Mouse (Mus musculus): ENCODE measurements around the gene Vmn1r79. TPM values are rescaled to one million over a fixed set of nuclear protein-coding genes. Genes with fewer than 3 reads are reported as not detected.
"Not testable (repeated sequence)": the region's sequence is repeated elsewhere in the genome, so short reads cannot be mapped to it uniquely, and the experiment has no call there.

The Vmn1r79 gene
- not detected in 2 replicates for polyA plus RNA-seq (2014; fragmentation: Nextera tagmentation; extraction: Ambion mirVana)

- not testable (repeated sequence) for ATAC-seq (replicated peaks; ENCODE audit: low FRiP score); H3K36me3 ChIP-seq (ENCODE audit: control insufficient read depth, insufficient read depth, low read length); H3K4me2 ChIP-seq (ENCODE audit: low read depth, low read length, severe bottlenecking); H3K27me3 ChIP-seq (ENCODE audit: control insufficient read depth, insufficient read depth, low read length); H3K9me3 ChIP-seq (ENCODE audit: control insufficient read depth, low read length); H3K9ac ChIP-seq (ENCODE audit: low read length); H3K4me1 ChIP-seq (replicated peaks; ENCODE audit: control insufficient read depth, insufficient read depth, low read length); H3K4me3 ChIP-seq (ENCODE audit: low read depth, low read length); H3K27ac ChIP-seq (ENCODE audit: low read depth, low read length); DNase-seq (ENCODE audit: low spot score)
Measured at GRCm38 (mm10) chr7:12170979-12171378, at the start of gene Vmn1r79. Vmn1r79 (plus strand) TSS chr7:12171279.

GRCm38 (mm10) chr7:12149957-12150356, 21.1 kb upstream of the Vmn1r79 start, which contains the start of gene Vmn1r78:
Vmn1r78 (plus strand) TSS chr7:12150257.
- Histone ChIP-seq H3K27ac (ENCODE audit: low read depth, low read length) (no peak within 1 kb of the TSS), H3K4me3 (ENCODE audit: low read depth, low read length) (no peak within 1 kb of the TSS), H3K27me3 (ENCODE audit: control insufficient read depth, insufficient read depth, low read length) (no peaks in the 10 kb centered on the region), H3K9me3 (ENCODE audit: control insufficient read depth, low read length) (no peaks in the 10 kb centered on the region; the same call in 1 of the 2 replicates), H3K36me3 (ENCODE audit: control insufficient read depth, insufficient read depth, low read length) (no peaks in the 10 kb centered on the region), H3K9ac (ENCODE audit: low read length) (no peak within 1 kb of the TSS), H3K4me1 (replicated peaks; ENCODE audit: control insufficient read depth, insufficient read depth, low read length) (no peaks in the 10 kb centered on the region), H3K4me2 (ENCODE audit: low read depth, low read length, severe bottlenecking) (no peak within 1 kb of the TSS)
- 72% methylated on average over 2 of the region's 2 CpGs for WGBS
- no peak for ATAC-seq (replicated peaks; ENCODE audit: low FRiP score)
- DNase-seq (ENCODE audit: low spot score) = no peak

- H3K27me3 ChIP-seq (ENCODE audit: control insufficient read depth, insufficient read depth, low read length); H3K36me3 ChIP-seq (ENCODE audit: control insufficient read depth, insufficient read depth, low read length); H3K4me3 ChIP-seq (ENCODE audit: low read depth, low read length); H3K27ac ChIP-seq (ENCODE audit: low read depth, low read length); H3K9me3 ChIP-seq (ENCODE audit: control insufficient read depth, low read length); H3K9ac ChIP-seq (ENCODE audit: low read length); ATAC-seq (replicated peaks; ENCODE audit: low FRiP score); H3K4me2 ChIP-seq (ENCODE audit: low read depth, low read length, severe bottlenecking); H3K4me1 ChIP-seq (replicated peaks; ENCODE audit: control insufficient read depth, insufficient read depth, low read length); DNase-seq (ENCODE audit: low spot score): not testable (repeated sequence)
- 75% methylated on average over 1 of the region's 1 CpGs for WGBS
Measured at GRCm38 (mm10) chr7:12156463-12156862, 14.6 kb upstream of the Vmn1r79 start.

GRCm38 (mm10) chr7:12172926-12173325, 1.8 kb downstream of the Vmn1r79 start:
- not testable (repeated sequence) for H3K9ac ChIP-seq (ENCODE audit: low read length); H3K27ac ChIP-seq (ENCODE audit: low read depth, low read length); DNase-seq (ENCODE audit: low spot score); H3K27me3 ChIP-seq (ENCODE audit: control insufficient read depth, insufficient read depth, low read length); H3K36me3 ChIP-seq (ENCODE audit: control insufficient read depth, insufficient read depth, low read length); ATAC-seq (replicated peaks; ENCODE audit: low FRiP score); H3K4me1 ChIP-seq (replicated peaks; ENCODE audit: control insufficient read depth, insufficient read depth, low read length); H3K4me2 ChIP-seq (ENCODE audit: low read depth, low read length, severe bottlenecking); H3K9me3 ChIP-seq (ENCODE audit: control insufficient read depth, low read length); H3K4me3 ChIP-seq (ENCODE audit: low read depth, low read length)
- 61% methylated on average over 2 of the region's 2 CpGs for WGBS

- Histone ChIP-seq H3K9me3 (ENCODE audit: control insufficient read depth, low read length) (no peaks in the 10 kb centered on the region; the same call in 1 of the 2 replicates), H3K27me3 (ENCODE audit: control insufficient read depth, insufficient read depth, low read length) (no peaks in the 10 kb centered on the region), H3K9ac (ENCODE audit: low read length) (no peak within 1 kb of the TSS), H3K4me1 (replicated peaks; ENCODE audit: control insufficient read depth, insufficient read depth, low read length) (no peaks in the 10 kb centered on the region), H3K4me3 (ENCODE audit: low read depth, low read length) (no peak within 1 kb of the TSS), H3K36me3 (ENCODE audit: control insufficient read depth, insufficient read depth, low read length) (no peaks in the 10 kb centered on the region), H3K4me2 (ENCODE audit: low read depth, low read length, severe bottlenecking) (no peak within 1 kb of the TSS), H3K27ac (ENCODE audit: low read depth, low read length) (no peak within 1 kb of the TSS)
- 89% methylated on average over 1 of the region's 1 CpGs for WGBS
- no peak for DNase-seq (ENCODE audit: low spot score)
- ATAC-seq (replicated peaks; ENCODE audit: low FRiP score) = no peak
Measured at GRCm38 (mm10) chr7:12188986-12189385, 17.9 kb downstream of the Vmn1r79 start, which contains the start of gene Vmn1r80. Vmn1r80 (plus strand) TSS chr7:12189286.

- Histone ChIP-seq H3K27ac (ENCODE audit: low read depth, low read length) (no peak overlapping the region), H3K9ac (ENCODE audit: low read length) (no peak overlapping the region), H3K4me2 (ENCODE audit: low read depth, low read length, severe bottlenecking) (no peak overlapping the region), H3K9me3 (ENCODE audit: control insufficient read depth, low read length) (no peaks in the 10 kb centered on the region), H3K27me3 (ENCODE audit: control insufficient read depth, insufficient read depth, low read length) (no peaks in the 10 kb centered on the region), H3K4me3 (ENCODE audit: low read depth, low read length) (no peak overlapping the region), H3K4me1 (replicated peaks; ENCODE audit: control insufficient read depth, insufficient read depth, low read length) (no peaks in the 10 kb centered on the region), H3K36me3 (ENCODE audit: control insufficient read depth, insufficient read depth, low read length) (no peaks in the 10 kb centered on the region)
- 56% methylated on average over 2 of the region's 2 CpGs for whole genome bisulfite sequencing
- no peak for DNase-seq (ENCODE audit: low spot score)
- no peak for ATAC-seq (replicated peaks; ENCODE audit: low FRiP score)
Measured at GRCm38 (mm10) chr7:12204141-12204540, 33.1 kb downstream of the Vmn1r79 start.

Other genes starting within 250 kb of the Vmn1r79 start
- gene Vmn1r76, start 233.1 kb upstream of the Vmn1r79 start, polyA plus RNA-seq (2014; fragmentation: Nextera tagmentation; extraction: Ambion mirVana) = not detected in 2 replicates
- gene Vmn1r77, start 134.5 kb upstream of the Vmn1r79 start, polyA plus RNA-seq (2014; fragmentation: Nextera tagmentation; extraction: Ambion mirVana) = not detected in 2 replicates
- not detected in 2 replicates for gene Vmn1r78, start 21.0 kb upstream of the Vmn1r79 start, polyA plus RNA-seq (2014; fragmentation: Nextera tagmentation; extraction: Ambion mirVana)
- gene Vmn1r80, start 18.0 kb downstream of the Vmn1r79 start, polyA plus RNA-seq (2014; fragmentation: Nextera tagmentation; extraction: Ambion mirVana) = not detected in 2 replicates
- gene Vmn1r81, start 97.0 kb downstream of the Vmn1r79 start, polyA plus RNA-seq (2014; fragmentation: Nextera tagmentation; extraction: Ambion mirVana) = not detected in 2 replicates
- not detected in 2 replicates for gene Vmn1r82, start 129.2 kb downstream of the Vmn1r79 start, polyA plus RNA-seq (2014; fragmentation: Nextera tagmentation; extraction: Ambion mirVana)
- not detected in 2 replicates for gene Vmn1r83, start 158.2 kb downstream of the Vmn1r79 start, polyA plus RNA-seq (2014; fragmentation: Nextera tagmentation; extraction: Ambion mirVana)
- gene Vmn1r84, start 198.0 kb downstream of the Vmn1r79 start, polyA plus RNA-seq (2014; fragmentation: Nextera tagmentation; extraction: Ambion mirVana) = not detected in 2 replicates